Mouse (Mus musculus): ENCODE results near the gene Araf.
A peak's percentile ranks its signal among the peaks of the same experiment; 100 is the strongest.
"Not testable (repeated sequence)": the region's sequence is repeated elsewhere in the genome, so short reads cannot be mapped to it uniquely, and the experiment has no call there.

The Araf gene

DNA sequence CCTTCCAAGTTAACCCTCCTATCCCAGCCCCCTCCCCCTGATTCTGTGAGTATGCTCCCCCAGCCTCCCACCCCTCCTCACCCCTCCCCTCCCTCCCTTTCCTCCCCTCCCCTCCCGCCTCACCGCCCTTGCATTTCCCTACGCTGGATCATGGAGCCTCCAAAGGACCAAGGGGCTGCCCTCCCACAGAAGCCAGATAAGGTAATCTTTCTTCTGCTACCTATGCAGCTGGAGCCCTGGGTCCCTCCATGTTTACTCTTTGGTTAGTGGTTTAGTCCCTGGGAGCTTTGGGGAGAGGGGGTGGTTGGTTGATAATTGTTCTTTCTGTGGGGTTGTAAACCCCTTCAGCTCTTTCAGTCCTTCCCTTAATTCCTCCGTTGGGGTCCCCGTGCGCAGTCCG, at the start of gene Araf:
Gene Araf (plus strand): TSS at position 134 of the 400 bp plus-strand sequence.
- DNase-seq (ENCODE audit: low read depth, low spot score) = no peak

DNA sequence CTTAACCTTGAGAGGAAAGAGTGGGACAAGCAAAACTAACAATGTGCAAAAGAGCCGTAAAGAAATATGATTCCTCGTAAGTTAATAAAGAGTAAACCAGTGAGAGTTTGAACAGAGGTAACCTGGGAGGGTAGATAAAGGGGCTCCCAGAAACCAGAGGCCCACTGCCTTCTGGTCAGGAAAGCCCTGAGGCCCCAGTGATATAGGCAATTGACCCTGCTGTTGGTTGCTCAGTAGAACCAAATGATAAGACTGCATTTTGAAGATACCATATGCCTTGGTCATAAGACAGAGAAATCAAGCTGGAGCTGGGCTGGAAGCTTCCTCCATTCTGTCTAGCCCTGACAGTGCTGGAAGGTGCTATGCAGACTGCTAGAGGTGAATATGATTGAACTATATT, 48.8 kb upstream of the Araf start:
- no peak for DNase-seq (ENCODE audit: low read depth, low spot score)

DNA sequence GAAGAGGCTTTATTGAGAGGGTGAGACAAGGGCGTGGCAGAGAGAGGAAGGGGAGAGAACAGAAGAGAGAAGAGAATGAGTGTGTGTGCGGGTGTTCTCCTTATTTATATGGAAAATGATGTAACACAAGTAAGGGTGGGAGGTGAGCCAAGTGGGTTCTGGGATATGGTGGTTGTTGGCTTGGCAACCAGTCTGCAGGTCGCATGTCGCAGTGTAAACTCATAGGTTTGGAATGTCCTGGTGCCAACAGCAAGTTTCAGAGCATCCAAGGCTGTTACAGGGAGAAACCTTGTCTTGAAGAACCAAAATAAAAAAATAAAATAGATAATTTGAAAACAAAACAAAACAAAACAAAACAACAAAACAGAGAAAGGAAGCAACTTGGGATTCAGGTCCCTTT, 36.4 kb upstream of the Araf start:
- no peak for DNase-seq (ENCODE audit: low read depth, low spot score)

DNA sequence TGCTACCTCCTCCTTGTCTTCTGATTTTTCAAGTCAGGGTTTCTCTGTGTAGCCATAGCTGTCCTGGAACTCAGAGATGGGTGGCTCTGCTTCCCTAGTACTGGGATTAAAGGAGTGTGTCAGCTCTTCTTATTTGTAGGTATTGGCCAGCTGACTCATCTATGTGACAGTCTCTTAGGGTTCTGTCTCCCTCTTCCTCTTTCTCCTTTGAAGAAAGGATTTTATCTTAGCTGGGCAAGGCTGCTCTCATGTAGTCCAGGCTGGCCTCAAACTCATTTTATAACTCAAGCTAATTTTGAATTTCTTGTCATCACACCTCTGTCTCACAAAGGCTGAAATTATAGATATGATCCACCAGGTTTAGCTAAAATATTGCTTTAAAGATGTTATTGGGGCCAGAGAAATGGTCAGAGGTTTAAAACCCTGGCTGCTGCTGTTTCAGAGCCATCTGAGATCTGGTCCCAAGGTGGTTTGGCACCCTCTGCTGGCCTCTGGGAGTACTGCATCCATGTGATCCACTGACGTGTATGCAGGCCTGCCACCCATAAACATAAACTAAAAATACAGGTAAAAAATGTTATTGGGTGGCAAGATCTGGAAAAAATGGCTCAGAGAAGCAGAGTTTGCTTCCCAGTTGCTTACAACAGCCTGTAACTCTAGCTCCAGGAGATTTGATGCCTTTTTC, 26.8 kb upstream of the Araf start:
- peak; percentile 10 for DNase-seq (ENCODE audit: low read depth, low spot score)

DNA sequence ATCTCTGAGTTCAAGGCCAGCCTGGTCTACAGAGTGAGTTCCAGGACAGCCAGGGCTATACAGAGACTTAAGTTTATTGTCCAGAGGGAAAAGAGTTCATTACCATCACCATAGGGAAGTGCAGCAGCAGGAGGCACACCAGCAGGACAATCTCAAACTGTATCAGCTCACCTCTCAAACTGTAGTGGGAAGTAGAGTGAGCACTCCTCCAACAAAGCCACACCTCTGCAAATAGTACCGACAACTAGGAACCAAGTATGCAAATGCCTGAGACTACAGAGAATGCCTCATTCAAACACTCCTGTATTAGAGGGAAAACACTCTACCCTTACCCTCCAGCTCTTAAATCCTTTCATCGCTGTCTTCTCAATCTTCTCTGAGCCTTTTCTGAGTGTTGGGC, 25.9 kb upstream of the Araf start:
- DNase-seq (ENCODE audit: low read depth, low spot score) = no peak

DNA sequence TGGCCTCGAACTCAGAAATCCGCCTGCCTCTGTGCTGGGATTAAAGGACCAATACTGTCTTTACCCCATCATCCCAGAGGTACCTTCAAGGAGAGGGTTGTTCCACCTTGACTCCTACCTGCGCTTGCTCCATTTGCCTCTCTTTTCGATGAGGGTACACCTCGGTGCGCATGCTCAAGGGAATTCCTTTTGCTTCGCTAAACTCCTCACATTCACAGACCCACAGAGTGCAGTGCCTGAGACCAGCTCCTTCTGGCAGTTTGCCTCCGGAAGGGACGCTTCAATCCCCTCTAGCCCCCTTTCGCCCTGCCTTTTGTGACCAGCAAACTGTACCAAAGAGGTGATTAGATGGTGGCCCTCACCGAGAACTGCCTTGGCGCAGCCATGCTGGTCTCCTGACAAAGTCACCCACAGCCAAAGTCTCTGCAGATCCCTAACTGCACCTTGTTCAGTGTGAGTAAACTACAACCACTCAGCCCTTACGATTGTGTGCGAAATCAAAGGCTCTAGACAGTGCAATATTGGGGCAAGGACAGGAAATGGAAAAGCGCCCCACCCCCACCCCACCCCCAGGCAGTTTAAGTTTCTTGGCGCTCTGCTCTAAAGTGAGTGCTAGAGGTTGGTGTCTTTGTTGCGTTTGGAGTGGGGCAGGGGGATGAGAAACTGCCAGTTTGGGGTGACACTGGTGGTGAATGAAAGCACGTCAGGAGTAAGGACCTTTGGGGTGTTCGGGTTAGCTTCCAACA, 22.2 kb upstream of the Araf start:
- no peak for DNase-seq (ENCODE audit: low read depth, low spot score)

DNA sequence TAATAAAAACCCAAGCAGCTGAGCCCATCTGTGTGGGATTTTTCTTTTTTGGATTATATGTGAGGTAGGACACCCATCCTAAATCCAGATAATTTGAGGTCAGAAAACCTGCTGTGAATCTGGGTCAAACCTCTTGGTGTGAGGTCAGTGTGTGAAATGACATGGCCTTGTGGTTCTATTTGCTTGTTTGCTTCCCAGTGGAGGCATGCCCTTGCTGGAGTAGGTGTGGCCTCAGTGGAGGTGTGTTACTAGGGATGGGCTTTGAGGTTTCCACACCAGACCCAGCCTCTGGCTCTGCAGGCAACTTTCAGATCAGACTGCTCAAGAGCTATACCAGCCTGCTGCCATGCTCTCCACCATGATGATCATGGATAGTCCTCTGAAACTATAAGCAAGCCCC, 20.0 kb upstream of the Araf start:
- no peak for DNase-seq (ENCODE audit: low read depth, low spot score)

DNA sequence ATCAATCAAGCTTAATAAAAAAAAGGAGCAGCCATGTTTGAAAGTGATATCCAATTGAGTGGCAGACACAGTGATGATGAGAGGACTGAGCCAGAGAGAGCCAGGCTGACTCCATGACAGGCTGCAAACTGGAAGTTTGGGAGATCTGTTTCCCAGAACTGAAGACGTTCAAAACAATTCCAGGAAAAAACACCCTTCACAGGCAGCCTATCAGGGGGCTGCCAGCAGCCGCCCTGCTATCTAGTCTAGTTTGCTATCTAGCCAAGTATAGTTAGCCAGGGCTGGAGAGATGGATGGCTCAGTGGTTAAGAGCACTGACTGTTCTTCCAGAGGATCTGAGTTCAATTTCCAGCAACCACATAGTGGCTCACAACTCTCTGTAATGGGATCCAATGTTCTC, 10.3 kb upstream of the Araf start:
- DNase-seq (ENCODE audit: low read depth, low spot score) = no peak

DNA sequence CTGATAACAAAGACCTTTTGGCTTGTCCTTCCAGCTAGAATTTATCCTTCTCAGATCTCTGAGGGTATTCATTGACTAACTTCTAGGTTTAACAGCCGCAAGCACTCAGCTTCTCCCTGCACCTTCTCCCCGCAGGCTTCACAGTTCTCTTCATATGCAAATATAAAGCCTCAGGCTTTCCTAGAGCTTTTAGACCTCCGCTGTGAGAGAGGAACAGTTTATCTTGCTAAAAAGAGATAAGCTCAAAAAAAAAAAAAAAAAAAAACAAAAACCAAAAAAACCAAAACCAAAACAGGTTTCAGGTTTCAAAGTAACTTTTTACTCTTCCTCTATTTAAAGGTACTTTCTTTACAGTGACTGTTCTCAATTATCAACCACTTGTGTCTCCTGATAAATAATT, 5.2 kb upstream of the Araf start:
- DNase-seq (ENCODE audit: low read depth, low spot score) = no peak

DNA sequence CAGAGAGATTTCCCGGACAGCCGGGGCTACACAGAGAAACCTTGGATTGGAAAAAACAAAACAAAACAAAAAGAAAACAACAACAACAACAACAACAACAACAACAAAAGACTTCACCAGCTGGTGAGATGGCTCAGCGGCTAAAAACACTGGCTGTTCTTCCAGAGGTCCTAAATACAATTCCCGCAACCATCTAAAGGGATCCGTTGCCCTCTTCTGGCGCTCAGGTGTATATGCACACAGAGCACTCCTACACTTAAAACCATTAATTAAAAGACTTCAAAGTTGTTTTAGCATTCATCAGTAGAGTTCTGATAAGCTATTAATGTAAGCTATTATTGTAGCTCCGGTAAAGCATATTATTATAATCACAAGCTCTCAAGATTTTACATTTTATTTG, 4.4 kb upstream of the Araf start:
- DNase-seq (ENCODE audit: low read depth, low spot score) = no peak

DNA sequence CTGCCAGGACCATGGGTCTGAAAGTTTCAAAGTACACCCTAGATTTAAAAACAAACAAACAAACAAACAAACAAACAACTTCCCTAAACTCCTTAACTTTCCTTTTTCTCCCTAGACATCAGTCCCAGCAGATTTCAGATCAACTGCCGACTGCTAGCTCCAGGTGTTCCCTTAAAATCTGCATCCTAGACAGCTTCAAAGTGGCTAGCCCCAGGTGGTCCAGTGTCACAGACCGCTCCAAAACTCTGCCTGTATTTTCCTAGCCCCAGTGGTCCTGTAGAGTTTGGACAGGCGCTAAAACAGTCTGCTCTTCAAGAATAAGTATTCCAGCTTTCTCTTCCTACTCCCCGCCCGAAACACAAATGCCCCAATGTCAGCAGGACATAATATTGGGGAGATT, 3.4 kb upstream of the Araf start:
- no peak for DNase-seq (ENCODE audit: low read depth, low spot score)

DNA sequence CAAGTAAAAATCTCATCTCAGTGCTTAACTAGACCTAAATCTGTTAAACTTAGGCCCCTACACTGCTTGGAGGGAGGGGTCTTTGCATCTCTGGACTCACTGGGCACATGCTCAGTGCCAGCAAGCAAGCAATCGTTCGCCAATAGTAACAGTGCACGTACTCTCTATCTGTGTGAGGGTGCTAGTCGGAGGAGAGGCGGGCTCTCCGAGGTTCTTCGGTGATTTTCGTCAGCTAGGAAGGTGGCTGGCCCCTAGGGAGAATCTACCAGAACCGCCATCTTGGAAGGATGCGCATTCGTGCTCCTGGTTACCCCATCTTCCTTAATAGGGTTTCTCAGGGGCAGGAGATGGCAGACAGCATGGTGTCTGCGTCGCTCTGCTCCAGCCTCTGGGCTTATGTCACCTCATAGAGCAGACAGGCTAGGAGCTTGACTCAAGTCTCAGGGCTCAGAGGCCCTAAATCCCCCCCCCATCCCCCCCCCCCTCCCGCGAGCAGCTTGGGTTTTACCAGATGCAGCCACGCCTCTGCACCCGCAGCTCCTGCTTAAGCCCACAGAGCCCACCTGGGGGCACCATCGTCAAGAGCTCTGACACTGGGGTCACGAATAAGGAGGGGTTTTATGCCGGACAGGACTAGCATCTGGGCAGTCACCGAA, 655 bp downstream of the Araf start:
- DNase-seq (ENCODE audit: low read depth, low spot score) = peak; percentile 87

DNA sequence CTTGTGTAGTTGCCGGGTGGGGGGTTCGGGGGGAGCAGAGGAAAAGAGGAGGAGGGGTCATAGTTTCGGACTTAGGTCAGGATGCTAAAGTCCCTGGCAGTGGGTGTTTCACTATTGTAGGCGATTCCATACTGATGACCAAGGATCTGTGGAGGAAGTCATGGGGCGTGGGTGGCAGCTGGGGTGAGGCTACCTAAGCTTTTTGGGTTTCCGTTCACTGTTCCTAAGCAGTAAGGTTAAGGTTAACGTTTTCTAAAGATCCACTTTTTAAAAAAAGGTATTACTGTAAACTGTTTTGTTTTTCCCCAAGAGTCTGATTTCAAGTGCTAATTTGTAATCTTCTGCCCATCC, 1.2 kb downstream of the Araf start:
- DNase-seq (ENCODE audit: low read depth, low spot score) = no peak

DNA sequence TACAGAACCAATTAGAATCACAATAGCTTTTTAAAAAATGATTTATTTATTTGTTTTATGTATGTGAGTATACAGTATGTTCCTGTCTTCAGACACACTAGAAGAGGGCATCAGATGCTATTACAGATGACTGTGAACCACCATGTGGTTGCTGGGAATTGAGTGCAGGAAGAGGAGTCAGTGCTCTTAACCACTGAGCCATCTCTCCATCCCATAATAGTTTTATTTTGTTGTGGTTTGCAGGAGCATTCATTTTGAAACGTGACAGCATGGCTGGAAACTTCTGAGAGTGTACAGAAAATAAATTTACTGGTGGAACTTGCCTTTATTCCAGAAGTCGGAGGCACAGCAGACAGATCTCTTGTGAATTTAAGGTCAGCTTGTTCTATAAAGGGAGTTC, 3.8 kb downstream of the Araf start:
- no peak for DNase-seq (ENCODE audit: low read depth, low spot score)

DNA sequence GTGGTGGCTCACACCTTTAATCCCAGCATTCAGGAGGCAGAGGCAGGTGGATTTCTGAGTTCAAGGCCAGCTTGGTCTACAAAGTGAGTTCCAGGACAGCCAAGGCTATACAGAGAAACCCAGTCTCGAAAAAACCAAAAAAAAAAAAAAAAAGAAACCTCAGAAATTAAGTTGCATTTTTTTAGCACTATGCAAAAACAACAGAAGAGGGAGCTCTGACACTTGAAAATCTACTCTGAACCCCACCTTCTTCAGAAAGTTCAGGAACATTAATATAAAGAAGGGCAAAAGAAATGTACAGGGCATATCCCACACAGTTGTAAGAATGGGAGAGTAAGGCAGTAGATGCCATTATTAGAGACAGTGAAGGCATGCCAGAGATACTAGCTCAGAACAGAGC, 6.7 kb downstream of the Araf start:
- DNase-seq (ENCODE audit: low read depth, low spot score) = not testable (repeated sequence)

DNA sequence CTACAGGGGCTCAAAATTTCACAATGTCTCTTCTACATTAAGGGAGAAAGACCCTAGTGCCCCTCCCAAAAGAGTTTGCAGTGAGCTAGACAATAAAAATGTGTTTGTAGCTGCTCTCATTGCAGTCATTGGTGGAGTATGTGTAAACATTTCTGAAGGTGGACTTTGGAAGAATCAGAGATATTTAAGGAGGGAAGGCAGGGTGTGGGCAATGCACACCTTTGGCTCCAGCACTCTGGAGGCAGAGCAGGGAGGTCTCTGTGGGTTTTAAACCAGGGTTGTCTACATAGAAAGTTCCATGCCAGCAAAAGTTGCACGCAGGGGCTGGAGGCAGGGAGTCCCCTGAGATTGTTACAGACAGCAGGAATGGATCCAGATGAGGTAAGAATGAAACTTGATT, 8.7 kb downstream of the Araf start:
- DNase-seq (ENCODE audit: low read depth, low spot score) = no peak

DNA sequence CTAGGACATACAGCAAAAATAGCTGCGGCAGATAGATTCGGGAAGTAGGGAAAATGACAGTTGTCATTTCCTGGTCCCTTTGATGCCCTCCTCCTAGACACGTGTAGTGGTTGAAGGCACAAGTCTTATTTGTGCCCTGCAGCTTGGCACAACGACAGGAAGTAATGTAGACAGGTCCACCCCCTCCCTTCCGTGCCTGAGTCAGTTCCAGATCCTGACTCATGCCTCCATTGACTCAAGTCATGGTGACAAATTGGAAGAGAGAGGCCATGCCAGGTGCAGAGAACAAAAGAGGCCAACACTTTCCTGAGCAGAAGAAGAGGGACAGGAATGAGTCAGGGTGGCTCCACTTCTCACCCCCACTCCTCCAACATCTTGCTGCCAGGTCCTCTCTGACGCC, 19.4 kb downstream of the Araf start:
- DNase-seq (ENCODE audit: low read depth, low spot score) = no peak

DNA sequence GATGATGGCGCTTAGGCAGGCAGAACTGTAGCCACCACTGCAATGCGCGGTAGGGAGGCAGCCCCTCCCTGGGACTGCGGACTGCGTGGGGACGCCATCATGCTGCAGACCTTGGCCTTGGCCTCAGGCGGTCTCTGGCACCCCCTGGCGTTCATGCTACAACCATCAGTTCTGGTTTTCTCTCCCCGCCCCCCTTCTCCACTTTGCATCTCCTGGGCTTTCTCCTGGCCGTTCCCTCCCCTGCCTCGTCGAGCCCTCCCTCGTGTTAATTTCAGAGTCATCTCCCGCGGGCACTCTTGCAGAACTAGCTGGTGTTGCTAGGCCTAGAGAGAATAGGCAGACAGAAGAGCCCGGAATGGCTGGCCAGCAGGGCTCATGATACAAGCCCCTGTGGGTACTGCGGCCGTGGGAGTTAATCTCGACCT, 21.6 kb downstream of the Araf start:
- DNase-seq (ENCODE audit: low read depth, low spot score) = no peak

DNA sequence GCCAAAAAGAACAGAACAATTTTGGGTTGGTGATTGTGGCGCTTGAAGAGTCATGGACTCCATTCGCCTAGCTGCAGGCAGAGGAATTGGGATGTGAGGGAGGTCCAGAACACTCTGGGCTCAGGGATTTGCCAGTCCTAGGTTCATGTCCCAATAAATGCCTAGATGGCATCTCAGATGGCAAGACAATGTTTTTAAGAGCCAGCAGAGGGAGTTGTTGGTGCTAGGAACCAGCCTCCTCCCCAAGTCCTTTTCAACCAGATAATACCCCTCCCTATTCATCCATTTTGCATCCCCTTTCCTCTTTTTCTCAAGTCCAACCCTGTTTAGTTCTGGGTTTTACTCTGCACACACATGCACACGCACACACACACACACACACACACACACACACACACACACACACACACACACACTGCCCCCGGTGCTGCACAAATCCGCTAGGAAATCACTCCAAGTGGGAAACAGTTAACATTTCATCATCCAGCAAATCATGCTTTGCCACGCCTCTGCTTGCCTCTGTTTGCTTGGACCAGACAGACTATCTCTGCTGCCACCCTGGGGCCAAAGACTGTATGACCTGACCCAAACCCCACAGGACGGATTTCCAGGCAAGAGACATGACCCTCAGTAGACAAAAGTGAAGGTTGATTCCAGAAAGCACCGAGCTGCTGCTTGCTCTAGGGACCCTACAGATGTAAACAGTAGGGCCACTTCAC, 22.3 kb downstream of the Araf start:
- no peak for DNase-seq (ENCODE audit: low read depth, low spot score)

DNA sequence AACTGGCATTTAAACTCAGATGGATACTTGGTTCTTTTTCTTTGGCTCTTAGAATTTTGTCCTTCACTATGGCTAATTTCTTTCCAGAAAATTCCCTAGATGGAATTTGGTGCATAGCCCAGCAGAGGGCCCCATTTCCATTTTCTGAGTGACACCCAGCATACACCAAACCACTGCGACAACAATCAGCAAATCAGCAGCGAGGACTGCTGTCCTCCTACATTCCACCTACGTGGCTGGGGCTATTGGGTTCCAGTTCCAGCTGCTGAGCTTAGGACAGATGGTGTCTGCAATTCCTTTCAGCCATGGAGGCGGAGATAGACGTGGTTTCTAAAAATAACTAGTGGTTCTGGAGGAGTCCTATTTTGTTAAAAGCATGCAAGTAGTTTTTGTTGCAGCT, 31.3 kb downstream of the Araf start:
- DNase-seq (ENCODE audit: low read depth, low spot score) = no peak

DNA sequence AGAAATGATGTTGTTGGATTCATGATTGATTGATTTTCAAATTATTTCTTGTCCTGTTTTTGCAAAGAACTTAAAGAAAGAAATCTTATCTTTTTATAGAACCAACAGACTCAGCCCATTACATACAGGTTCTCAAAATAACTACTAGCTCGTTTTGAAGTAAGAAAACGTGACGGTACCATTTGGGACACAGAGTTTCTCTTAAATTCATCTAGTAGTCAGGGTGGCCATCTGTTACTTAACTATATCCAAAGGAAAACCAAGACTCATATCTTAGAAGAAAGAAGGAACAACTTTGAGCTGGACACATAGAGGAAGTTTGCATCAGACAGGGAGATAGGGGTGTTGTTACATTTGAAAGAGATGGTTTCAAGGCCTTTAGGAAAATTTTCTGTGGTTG, 49.6 kb downstream of the Araf start:
- DNase-seq (ENCODE audit: low read depth, low spot score) = no peak

DNA sequence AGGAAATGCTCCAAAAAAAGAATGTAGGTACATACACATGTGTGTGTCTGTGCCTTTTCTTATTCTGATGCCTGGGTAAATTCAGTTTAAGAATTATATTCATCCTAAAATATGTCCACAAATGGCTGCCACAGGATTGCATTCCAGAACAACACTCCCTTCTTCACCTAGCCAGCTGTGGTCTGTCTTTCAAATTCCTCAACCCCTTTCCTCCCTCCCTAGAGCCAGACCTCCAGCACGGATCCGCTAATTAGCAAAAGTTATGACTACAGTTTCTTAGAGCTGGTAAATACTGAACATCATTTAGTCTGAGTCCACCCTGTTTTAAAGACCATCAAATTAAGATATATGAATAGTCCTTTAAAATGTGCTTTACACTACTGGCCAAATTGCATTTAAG, 50.2 kb downstream of the Araf start:
- DNase-seq (ENCODE audit: low read depth, low spot score) = no peak

All from brain, embryonic 18.5 days (tissue).